Mouse (Mus musculus): ENCODE measurements around the gene Tbc1d30.

GRCm38 (mm10) chr10:121329586-121329985, 21.5 kb downstream of the Tbc1d30 start:
- TF ChIP-seq GATA1 (IDR thresholded peaks at IDR 0.05; ENCODE audit: low read length), result no peak
- no peak for TF ChIP-seq TAL1 (IDR thresholded peaks at IDR 0.05; ENCODE audit: low read length)
